Mouse (Mus musculus): ENCODE results near the gene Pcyt1a.

DNA sequence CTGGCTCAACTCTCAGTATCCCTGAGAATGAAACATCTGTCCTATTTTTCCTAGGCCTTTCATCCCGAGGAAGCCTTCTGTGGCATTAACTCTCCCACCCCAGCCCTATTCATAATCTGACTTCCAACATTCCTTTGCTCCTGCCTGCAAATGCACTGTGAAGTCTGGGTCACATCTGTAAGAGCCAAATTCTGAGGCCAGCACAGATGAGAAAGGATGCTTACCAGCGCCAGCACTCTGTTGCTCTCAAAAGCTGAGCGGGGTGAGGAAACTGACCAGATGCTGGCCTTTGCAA is 34.2 kb upstream of the Pcyt1a start:
- TF ChIP-seq CTCF (IDR thresholded peaks at IDR 0.05; ENCODE audit: borderline replicate concordance, insufficient read depth, low read length) = no peak
- TF ChIP-seq POLR2A (IDR thresholded peaks at IDR 0.05; ENCODE audit: low read depth, low read length) = no peak

All from embryonic fibroblast, embryonic 13.5 days (primary cell).